Mouse (Mus musculus) midbrain, embryonic 14.5 days (tissue): ENCODE data around the gene Dcaf6. TPM values are rescaled to one million over a fixed set of nuclear protein-coding genes. Genes with fewer than 3 reads are reported as not detected.

Source experiments
- ATAC-seq: fragments of 200-750 bp; cut with Nextera tagmentation; 2 replicates; pipeline ENCODE4 v1.8.0; 2017; ENCODE audit warnings: moderate number of reproducible peaks, moderate library complexity; ENCODE audit not compliant: low FRiP score, low TSS enrichment
- DNase-seq: peaks from one replicate; pipeline ENCODE4 v3.0.0-alpha.2; 2015
- H3K27ac ChIP-seq: fragments of 300-500 bp; sonication (generic); replicated peaks from 2 replicates; pipeline ENCODE4 v1.5.1; 2014; ENCODE audit warnings: mild to moderate bottlenecking, low read depth, low read length, moderate library complexity
- H3K27me3 ChIP-seq: fragments of 300-500 bp; sonication (generic); 2 replicates; pipeline ENCODE4 v1.6.1; 2014; ENCODE audit warnings: low read length, control low read depth, mixed read lengths; ENCODE audit not compliant: control insufficient read depth, insufficient read depth
- H3K36me3 ChIP-seq: fragments of 300-500 bp; sonication (generic); 2 replicates; pipeline ENCODE4 v1.6.1; 2014; ENCODE audit warnings: low read length, control low read depth; ENCODE audit not compliant: control insufficient read depth, insufficient read depth
- H3K4me1 ChIP-seq: fragments of 300-500 bp; sonication (generic); 2 replicates; pipeline ENCODE4 v1.6.1; 2014; ENCODE audit warnings: mild to moderate bottlenecking, antibody characterized with exemption, low read length, control low read depth; ENCODE audit not compliant: control insufficient read depth, insufficient read depth
- H3K4me2 ChIP-seq: fragments of 300-500 bp; sonication (generic); 2 replicates; pipeline ENCODE4 v1.6.1; 2014; ENCODE audit warnings: mild to moderate bottlenecking, low read length, moderate library complexity
- H3K4me3 ChIP-seq: fragments of 300-500 bp; sonication (generic); replicated peaks from 2 replicates; pipeline ENCODE4 v1.5.1; 2014; ENCODE audit warnings: low read depth, low read length
- H3K9ac ChIP-seq: fragments of 300-500 bp; sonication (generic); replicated peaks from 2 replicates; pipeline ENCODE4 v1.6.1; 2014; ENCODE audit warnings: mild to moderate bottlenecking, low read length, moderate library complexity
- H3K9me3 ChIP-seq: fragments of 300-500 bp; sonication (generic); 2 replicates; pipeline ENCODE4 v1.6.1; 2016; ENCODE audit warnings: low read length, control low read depth, mixed read lengths; ENCODE audit not compliant: control insufficient read depth
- WGBS: fragments of 180-500 bp; shearing (Covaris S2); extraction: QIAGEN DNeasy Blood & Tissue Kit; methylation state at CpG from one replicate; pipeline ENCODE4 v1.1.7; 2014; 5-methylcytosine and 5-hydroxymethylcytosine counted together
- polyA plus RNA-seq: library from polyadenylated mRNA; unstranded; fragments of >200 nt; fragmentation: Nextera tagmentation; extraction: Ambion mirVana; gene quantifications from 2 replicates; pipeline ENCODE4 v1.2.1, GENCODE M21; 2014

Dcaf6 gene
- polyA plus RNA-seq, 1 experiment from 2014 or later: 18.5 TPM

GRCm38 (mm10) chr1:165468971-165469370 is 8.7 kb upstream of the Dcaf6 start:
- Histone ChIP-seq H3K27me3 (no peaks in the 10 kb centered on the region), H3K27ac (no peak overlapping the region), H3K9me3 (no peaks in the 10 kb centered on the region), H3K4me1 (no peaks in the 10 kb centered on the region), H3K36me3 (no peaks in the 10 kb centered on the region), H3K9ac (no peak overlapping the region), H3K4me2 (no peak overlapping the region), H3K4me3 (no peak overlapping the region)
- DNase-seq (no peak), ATAC-seq (no peak)

GRCm38 (mm10) chr1:165464574-165464973 is 4.3 kb upstream of the Dcaf6 start:
- WGBS: 95% methylated on average over 3 of the region's 3 CpGs

GRCm38 (mm10) chr1:165462861-165463260 is 2.6 kb upstream of the Dcaf6 start:
- peaks cover 11% of the 10 kb centered on the region; the same call in 1 of the 2 replicates for H3K4me1 ChIP-seq
- H3K9me3 ChIP-seq: no peaks in the 10 kb centered on the region
- H3K27me3 ChIP-seq: no peaks in the 10 kb centered on the region
- DNase-seq (no peak), ATAC-seq (no peak)
- no peaks in the 10 kb centered on the region for H3K36me3 ChIP-seq
- H3K4me3 ChIP-seq: no peak overlapping the region
- no peak overlapping the region for H3K27ac ChIP-seq
- 0 out of 2 replicates have a peak overlapping the region, but pooled peaks have one; percentile 27 for H3K4me2 ChIP-seq
- H3K9ac ChIP-seq: no peak overlapping the region
- WGBS: 91% methylated on average over 1 of the region's 1 CpGs

More at GRCm38 (mm10) chr1:165464574-165464973, 4.3 kb upstream of the Dcaf6 start:
- no peak overlapping the region for H3K4me2 ChIP-seq
- H3K4me1 ChIP-seq: 0 out of 2 replicates have a peak, but pooled peaks cover 3% of the 10 kb centered on the region
- no peaks in the 10 kb centered on the region for H3K9me3 ChIP-seq
- no peaks in the 10 kb centered on the region for H3K27me3 ChIP-seq
- no peak for ATAC-seq
- no peak overlapping the region for H3K27ac ChIP-seq
- no peaks in the 10 kb centered on the region for H3K36me3 ChIP-seq
- H3K9ac ChIP-seq: no peak overlapping the region
- no peak for DNase-seq
- H3K4me3 ChIP-seq: no peak overlapping the region

- DNase-seq (no peak), ATAC-seq (no peak)
- no peaks in the 10 kb centered on the region for H3K36me3 ChIP-seq
These were observed 1.4 kb upstream of the Dcaf6 start for GRCm38 (mm10) chr1:165461681-165462080.

GRCm38 (mm10) chr1:165460801-165461377 is 614 bp upstream of the Dcaf6 start:
- H3K4me3 ChIP-seq: peak overlapping the region; percentile 90
- peak overlapping the region; percentile 88 for H3K4me2 ChIP-seq
- under 1% methylated on average over 41 of the region's 41 CpGs for WGBS
- no peaks in the 10 kb centered on the region for H3K27me3 ChIP-seq
- peak; percentile 99 for DNase-seq
- peak; percentile 98 for ATAC-seq
- H3K9ac ChIP-seq: peak overlapping the region; percentile 68
- H3K27ac ChIP-seq: peak overlapping the region; percentile 94
- H3K4me1 ChIP-seq: peaks cover 11% of the 10 kb centered on the region; the same call in 1 of the 2 replicates
- no peaks in the 10 kb centered on the region for H3K36me3 ChIP-seq
- H3K9me3 ChIP-seq: no peaks in the 10 kb centered on the region

More at GRCm38 (mm10) chr1:165461681-165462080, 1.4 kb upstream of the Dcaf6 start:
- peak overlapping the region; percentile 90 for H3K4me3 ChIP-seq
- peak overlapping the region; percentile 60 for H3K4me2 ChIP-seq
- peak overlapping the region; percentile 68 for H3K9ac ChIP-seq
- peaks cover 11% of the 10 kb centered on the region; the same call in 1 of the 2 replicates for H3K4me1 ChIP-seq
- H3K27ac ChIP-seq: no peak overlapping the region
- H3K9me3 ChIP-seq: no peaks in the 10 kb centered on the region
- under 1% methylated on average over 9 of the region's 9 CpGs for WGBS
- no peaks in the 10 kb centered on the region for H3K27me3 ChIP-seq

- Histone ChIP-seq H3K36me3 (no peaks in the 10 kb centered on the region), H3K9ac (peak overlapping the region; percentile 84), H3K4me1 (peaks cover 11% of the 10 kb centered on the region; the same call in 1 of the 2 replicates), H3K9me3 (no peaks in the 10 kb centered on the region; the same call in 1 of the 2 replicates), H3K27ac (peak overlapping the region; percentile 94), H3K4me3 (peak overlapping the region; percentile 90), H3K27me3 (no peaks in the 10 kb centered on the region), H3K4me2 (peak overlapping the region; percentile 88)
- ATAC-seq (no peak; the same call in 1 of the 2 replicates), DNase-seq (peak; percentile 64)
- 0% methylated on average over 48 of the region's 60 CpGs for WGBS
These were observed 633 bp downstream of the Dcaf6 start for GRCm38 (mm10) chr1:165459503-165460181.

- Histone ChIP-seq H3K9me3 (peaks cover 6% of the 10 kb centered on the region; the same call in 1 of the 2 replicates), H3K27ac (no peak overlapping the region), H3K4me1 (peaks cover 11% of the 10 kb centered on the region; the same call in 1 of the 2 replicates), H3K9ac (peak overlapping the region; percentile 84), H3K4me2 (peak overlapping the region; percentile 88), H3K36me3 (no peaks in the 10 kb centered on the region), H3K27me3 (no peaks in the 10 kb centered on the region), H3K4me3 (peak overlapping the region; percentile 90)
- WGBS: 26% methylated on average over 7 of the region's 7 CpGs
- ATAC-seq (no peak), DNase-seq (no peak)
These were observed 1.2 kb downstream of the Dcaf6 start for GRCm38 (mm10) chr1:165459041-165459502.

GRCm38 (mm10) chr1:165441719-165442118 is 18.6 kb downstream of the Dcaf6 start:
- no peak for ATAC-seq
- WGBS: 86% methylated on average over 3 of the region's 3 CpGs

More at GRCm38 (mm10) chr1:165441719-165442118, 18.6 kb downstream of the Dcaf6 start:
- no peaks in the 10 kb centered on the region for H3K4me1 ChIP-seq
- no peak overlapping the region for H3K27ac ChIP-seq
- no peaks in the 10 kb centered on the region for H3K36me3 ChIP-seq
- no peak overlapping the region for H3K4me3 ChIP-seq
- no peaks in the 10 kb centered on the region for H3K9me3 ChIP-seq
- H3K9ac ChIP-seq: no peak overlapping the region
- DNase-seq: no peak
- H3K4me2 ChIP-seq: no peak overlapping the region
- no peaks in the 10 kb centered on the region for H3K27me3 ChIP-seq
